Mouse (Mus musculus): Measurements from ENCODE around the gene Celf1.
"Not testable (repeated sequence)": the region's sequence is repeated elsewhere in the genome, so short reads cannot be mapped to it uniquely, and the experiment has no call there.

Gene Celf1

DNA sequence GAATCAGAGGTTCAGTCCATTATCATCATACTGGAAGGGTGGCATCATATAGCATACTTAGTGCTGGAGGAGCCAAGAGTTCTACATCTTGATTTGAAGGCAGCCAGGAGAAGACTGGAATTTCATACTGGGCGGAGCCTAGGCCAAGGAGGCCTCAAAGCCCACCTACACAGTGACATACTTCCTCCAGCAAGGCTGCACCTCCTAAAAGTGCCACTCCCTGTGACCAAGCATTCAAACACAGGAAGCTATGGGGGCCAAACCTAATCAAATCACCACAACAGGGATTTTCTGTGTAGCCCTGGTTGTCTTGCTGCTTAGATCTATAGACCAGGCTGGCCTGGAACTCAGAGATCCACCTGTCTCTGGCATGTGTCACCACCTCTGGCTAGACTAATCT, 83.8 kb downstream of the Celf1 start:
- no peak for DNase-seq

- DNase-seq = no peak
Measured at GRCm38 (mm10) chr2:91025081-91025516, 84.9 kb downstream of the Celf1 start.

DNA sequence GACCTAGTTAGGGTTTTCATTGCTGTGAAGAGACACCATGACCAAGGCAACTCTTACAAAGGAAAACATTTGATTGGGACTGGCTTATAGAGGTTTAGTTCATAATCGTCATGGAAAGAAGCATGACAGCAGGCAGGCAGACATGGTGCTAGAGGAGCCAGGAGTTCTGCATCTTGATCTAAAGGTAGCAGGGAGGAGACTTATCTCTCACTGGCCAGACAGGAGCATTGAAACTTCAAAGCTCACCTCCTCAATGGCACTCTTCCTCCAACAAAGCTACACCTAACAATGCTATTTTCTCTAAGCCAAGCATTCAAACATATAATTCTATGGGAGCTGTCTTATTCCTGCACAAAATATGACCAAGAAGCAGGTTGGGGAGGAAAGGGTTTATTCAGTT, 86.3 kb downstream of the Celf1 start:
- no peak for DNase-seq

DNA sequence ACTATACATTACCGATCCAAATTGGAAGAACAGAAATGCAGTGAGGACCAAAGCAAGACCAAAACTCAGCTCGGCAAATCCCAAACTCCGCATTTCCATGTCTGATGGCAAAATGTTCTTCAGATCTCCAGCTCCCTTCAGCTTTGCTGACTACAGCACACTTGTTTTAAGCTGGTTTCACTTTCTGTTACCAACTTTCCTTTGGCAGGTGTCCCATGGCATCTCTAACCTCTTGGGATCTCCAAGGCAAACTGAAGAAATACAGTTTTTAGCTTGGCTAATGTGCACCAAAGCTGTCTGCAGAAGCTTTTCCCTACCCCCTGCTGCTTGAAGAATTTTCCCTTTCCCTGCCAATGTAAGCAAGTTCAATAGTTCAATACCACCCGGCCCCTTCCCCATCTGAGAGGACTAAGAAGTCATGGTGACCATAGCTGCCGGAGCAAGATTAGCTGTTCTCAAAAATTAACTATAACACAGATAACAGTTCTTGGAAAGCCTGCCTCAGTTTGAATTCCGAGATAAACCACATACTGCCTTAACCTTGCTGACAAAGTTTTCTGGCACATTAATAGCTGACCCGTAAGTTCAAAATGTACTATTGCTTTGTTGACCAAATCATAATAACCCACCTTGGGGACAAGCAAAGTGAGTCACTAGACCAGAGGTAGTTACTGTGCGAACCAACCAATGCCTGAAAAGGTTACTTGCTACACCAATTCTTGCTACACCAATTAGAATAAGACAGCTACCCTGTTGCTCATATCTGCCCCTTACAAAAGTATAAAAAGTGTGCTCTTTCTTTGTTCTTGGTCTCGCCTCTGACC, 87.4 kb downstream of the Celf1 start:
- DNase-seq = peak; percentile 49 to 60

GRCm38 (mm10) chr2:91031216-91031615, 91.0 kb downstream of the Celf1 start:
- DNase-seq = no peak

GRCm38 (mm10) chr2:91033000-91033399, 92.8 kb downstream of the Celf1 start:
- no peak for DNase-seq

DNA sequence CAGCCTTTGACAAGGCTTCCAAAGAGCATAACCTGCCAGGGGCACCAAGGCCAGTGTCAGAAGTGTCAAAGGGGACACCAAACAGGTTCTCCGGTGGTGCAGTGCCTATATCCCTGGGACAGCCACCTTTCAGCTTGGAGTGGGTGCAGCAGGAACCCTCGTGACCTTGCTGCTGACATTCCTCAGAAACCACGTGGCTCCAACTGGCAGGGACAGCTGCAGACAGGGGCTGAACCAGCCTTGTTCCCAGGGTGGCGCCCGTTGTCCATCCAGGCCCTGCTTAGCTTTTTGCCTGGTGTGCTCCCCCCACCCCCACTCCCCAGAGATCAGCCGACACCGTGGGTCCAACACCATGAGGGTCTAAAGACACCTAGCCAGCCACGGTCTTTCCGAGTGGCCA, 95.2 kb downstream of the Celf1 start, which contains the start of gene Rapsn:
TSS of gene Rapsn (plus strand) at position 236 of the 400 bp plus-strand sequence.
- DNase-seq = peak; percentile 59 to 84

GRCm38 (mm10) chr2:91041786-91042185, 101.6 kb downstream of the Celf1 start:
- DNase-seq = no peak

DNA sequence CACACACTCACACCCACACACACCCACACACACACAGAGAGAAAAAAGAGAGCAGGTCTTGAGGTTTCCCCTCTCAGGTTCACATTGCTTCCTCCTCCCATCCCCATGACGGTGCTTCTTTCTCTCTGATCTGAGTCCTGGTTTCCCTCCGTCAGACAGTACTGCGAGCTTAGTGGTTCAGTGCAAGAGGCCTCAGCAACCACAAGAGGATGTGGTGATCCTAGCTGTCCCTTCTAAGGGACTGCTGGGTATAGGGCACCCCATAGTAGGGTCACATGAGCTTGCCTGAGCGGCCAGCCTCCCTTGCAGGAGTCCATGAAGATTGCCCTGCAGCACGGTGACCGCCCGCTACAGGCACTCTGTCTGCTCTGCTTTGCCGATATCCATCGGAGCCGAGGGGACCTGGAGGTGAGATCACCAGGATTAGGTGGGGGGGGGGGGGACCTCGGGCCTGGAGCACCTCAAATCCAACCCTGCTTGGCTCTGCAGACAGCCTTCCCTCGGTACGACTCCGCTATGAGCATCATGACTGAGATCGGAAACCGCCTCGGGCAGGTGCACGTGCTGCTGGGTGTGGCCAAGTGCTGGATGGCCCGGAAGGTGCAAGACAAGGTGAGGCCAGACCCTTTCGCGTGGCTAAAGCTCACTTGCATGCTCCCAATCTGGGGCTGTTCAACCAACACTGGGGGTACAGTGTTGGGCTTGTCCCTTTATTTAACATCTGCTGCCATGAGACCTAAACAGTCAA, 102.6 kb downstream of the Celf1 start:
- no peak for DNase-seq

- DNase-seq = no peak
Measured at GRCm38 (mm10) chr2:91044727-91045126, 104.5 kb downstream of the Celf1 start.

DNA sequence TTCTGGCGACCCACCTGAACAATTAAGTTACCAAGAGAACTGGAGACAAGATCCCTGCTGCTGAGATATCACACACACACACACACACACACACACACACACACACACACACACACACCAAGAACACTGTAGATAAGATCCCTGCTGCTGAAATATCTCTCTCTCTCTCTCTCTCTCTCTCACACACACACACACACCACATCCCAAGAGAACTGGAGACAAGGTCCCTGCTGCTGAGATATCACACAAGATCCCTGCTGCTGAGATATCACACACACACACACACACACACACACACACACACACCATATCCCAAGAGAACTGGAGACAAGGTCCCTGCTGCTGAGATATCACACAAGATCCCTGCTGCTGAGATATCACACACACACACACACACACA, 105.6 kb downstream of the Celf1 start:
- not testable (repeated sequence) for DNase-seq

GRCm38 (mm10) chr2:91047359-91047758, 107.2 kb downstream of the Celf1 start:
- DNase-seq = peak; percentile 21 to 60

GRCm38 (mm10) chr2:91051917-91052316, 111.7 kb downstream of the Celf1 start:
- DNase-seq = no peak

DNA sequence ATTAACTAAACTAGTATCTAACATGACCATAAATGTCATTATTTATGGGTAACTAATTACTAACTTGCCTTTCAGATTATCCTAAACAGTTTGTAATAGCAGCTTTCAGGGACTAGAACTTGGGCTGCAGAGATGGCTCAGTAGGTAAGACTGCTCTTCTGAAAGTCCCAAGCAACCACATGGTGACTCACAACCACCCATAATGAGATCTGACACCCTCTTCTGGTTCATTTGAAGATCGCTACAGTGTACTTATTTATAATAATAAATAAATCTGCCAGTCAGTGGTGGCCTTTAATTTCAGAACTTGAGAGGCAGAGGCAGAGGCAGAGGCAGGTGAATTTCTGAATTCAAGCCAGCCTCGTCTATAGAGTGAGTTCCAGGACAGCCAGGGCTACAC, 112.6 kb downstream of the Celf1 start:
- no peak for DNase-seq

GRCm38 (mm10) chr2:91053181-91053933, 113.2 kb downstream of the Celf1 start:
- DNase-seq = no peak

DNA sequence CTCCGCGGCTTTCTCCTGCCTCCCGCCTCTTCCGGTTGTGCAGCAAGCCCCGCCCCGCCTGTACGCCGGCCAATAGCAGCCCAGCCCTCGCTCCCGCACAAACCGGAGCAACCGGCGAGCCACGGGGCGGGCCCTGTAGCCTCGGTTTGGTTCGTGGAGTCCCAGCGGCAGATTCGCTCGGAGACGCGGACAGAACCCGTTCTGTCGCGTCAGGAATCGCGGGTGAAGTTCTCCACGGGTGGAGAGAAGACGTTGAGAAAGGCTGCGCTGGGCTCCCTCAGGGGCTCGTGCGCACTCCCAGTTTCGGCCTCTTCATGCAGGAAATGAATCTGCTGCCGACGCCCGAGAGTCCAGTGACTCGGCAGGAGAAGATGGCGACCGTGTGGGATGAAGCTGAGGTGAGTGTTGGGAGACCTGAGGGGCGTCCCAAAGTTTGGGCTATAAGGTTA, 113.8 kb downstream of the Celf1 start, which contains the start of gene Psmc3:
TSS of gene Psmc3 (plus strand) at position 76 of the 449 bp plus-strand sequence.
- peak; percentile 98 for DNase-seq

DNA sequence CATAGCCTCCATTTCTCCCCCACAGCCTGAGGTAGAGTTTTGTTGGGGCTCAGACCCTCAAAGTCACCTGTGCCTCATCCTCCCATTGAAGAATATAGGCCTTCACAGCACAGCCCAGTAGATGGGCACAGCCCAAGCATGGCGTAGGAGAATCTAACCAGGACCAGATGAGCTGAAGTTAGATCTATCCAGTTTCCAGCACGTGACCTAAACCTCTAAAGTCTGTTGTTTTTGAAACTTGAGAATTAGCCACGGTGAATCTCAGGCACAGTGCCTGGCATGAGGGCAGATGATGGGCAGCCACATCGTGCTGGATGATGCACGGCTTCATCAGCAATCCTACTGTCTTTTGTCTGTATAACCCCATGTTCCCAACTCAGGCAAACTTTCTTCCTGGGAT, 118.3 kb downstream of the Celf1 start:
- no peak for DNase-seq

- no peak for DNase-seq
Measured at GRCm38 (mm10) chr2:91059376-91059775, 119.2 kb downstream of the Celf1 start.

DNA sequence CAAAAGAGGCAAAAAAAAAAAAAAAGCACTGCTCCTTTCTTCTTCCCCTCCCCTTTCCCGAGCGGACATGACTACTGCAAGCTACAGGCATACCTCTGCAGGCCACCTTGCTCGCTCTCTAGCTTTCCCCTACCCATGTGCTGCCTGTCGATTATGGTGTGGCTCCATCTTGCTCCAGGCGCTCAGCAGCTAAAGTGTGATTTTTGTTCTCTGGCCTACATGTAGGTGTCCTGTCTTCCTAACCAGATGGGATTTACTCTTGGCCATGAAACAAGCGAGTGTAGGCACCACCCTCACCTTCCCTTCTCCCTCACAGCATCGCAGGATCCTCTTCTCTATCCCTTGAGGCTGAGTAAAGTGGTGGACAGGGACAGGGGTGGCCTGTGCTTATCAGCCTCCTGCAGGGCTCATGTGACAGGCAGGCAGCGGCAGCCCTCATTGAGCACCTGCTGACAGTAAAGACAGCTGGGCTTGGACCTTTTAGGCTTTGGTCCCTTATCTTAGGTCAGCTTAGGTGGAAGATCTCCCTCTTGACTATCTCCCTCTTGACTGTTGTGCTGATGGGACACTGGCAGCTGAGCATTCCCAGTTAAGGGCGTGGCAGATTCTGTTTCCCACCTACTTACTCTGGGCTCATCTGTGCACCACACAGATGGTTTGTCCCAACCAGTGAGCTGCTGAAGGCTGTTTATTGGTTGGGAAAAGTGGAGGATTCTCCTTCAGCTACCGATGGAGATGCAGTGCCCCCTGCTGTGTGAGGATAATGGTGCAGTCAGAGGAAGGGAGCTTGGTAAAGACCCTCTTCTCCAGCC, 120.6 kb downstream of the Celf1 start:
- DNase-seq = peak in 1 of 2 experiments; percentile 56

DNA sequence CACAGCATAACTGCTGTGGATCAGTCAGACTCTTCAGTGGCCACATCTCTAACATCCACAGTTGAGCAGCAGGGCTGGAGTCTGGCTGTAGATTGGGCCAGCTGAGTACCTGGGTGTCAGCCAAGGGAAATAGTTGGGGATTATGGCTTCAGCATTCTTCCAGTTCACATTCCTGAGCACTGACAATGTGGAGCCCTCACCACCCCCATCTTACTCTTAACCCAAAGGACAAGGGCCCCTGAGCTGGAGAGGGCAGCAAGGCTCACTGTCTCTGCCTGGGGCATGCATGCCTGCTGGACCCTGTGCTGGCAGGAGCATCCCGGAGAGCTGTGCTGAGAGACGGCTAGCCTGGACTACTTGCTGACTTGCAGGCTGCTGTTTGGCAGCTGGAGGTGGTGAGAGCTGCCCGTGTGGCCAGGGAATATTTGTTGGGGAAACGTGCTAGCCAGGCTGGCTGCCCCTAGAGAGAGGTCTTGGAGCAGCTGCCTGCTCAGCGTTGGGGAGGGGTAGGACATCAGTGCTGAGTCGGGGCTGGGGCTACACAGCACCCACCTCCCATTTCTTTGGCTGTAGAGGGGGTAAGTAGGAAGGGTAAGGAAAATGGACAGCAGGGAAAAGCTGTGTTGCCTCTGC, 121.8 kb downstream of the Celf1 start:
- DNase-seq = peak; percentile 65 to 67

GRCm38 (mm10) chr2:91062779-91063606, 122.8 kb downstream of the Celf1 start:
- no peak for DNase-seq
